Mouse (Mus musculus) kidney, adult 2 months (tissue): Measurements from ENCODE around the gene Gm7982.
"Not testable (repeated sequence)": the region's sequence is repeated elsewhere in the genome, so short reads cannot be mapped to it uniquely, and the experiment has no call there.

Source experiments
- CTCF ChIP-seq: fragments of 200-500 bp; conservative IDR thresholded peaks from 2 replicates; pipeline ENCODE4 v1.5.1; 2011; ENCODE audit warnings: low read depth, mild to moderate bottlenecking, control low read depth, low read length, moderate library complexity, mixed read lengths; ENCODE audit not compliant: insufficient read depth, insufficient read length
- POLR2A ChIP-seq: fragments of 200-500 bp; IDR thresholded peaks from one replicate; pipeline ENCODE4 v1.6.1; 2011; ENCODE audit warnings: low read depth, low read length, control low read depth

- TF ChIP-seq CTCF, POLR2A: not testable (repeated sequence)
These were observed 5.7 kb upstream of the Gm7982 start, which contains the start of gene Gm7978 for GRCm38 (mm10) chr5:95736073-95736472.
